Mouse (Mus musculus): ENCODE measurements around the gene Luc7l2. TPM values are rescaled to one million over a fixed set of nuclear protein-coding genes. Genes with fewer than 3 reads are reported as not detected.

Gene Luc7l2
- polyA plus RNA-seq, 1 experiment, result 12.5 TPM

GRCm38 (mm10) chr6:38623457-38623856 is 72.3 kb downstream of the Luc7l2 start:
- Histone ChIP-seq H3K36me3 (ENCODE audit: control insufficient read depth) (peaks cover 87% of the 10 kb centered on the region), H3K4me1 (ENCODE audit: control insufficient read depth) (peaks cover 28% of the 10 kb centered on the region), H3K4me3 (replicated peaks) (no peak overlapping the region), H3K9me3 (ENCODE audit: control insufficient read depth, low read length) (no peaks in the 10 kb centered on the region), H3K27me3 (ENCODE audit: control insufficient read depth) (no peaks in the 10 kb centered on the region)
- TF ChIP-seq TAL1 (IDR thresholded peaks at IDR 0.05; ENCODE audit: low read length) (no peak), GATA1 (IDR thresholded peaks at IDR 0.05; ENCODE audit: low read length) (0 out of 2 replicates have a peak, but pooled peaks have one; percentile 11)

GRCm38 (mm10) chr6:38624439-38624838 is 73.3 kb downstream of the Luc7l2 start:
- TF ChIP-seq GATA1 (IDR thresholded peaks at IDR 0.05; ENCODE audit: low read length) (no peak), TAL1 (IDR thresholded peaks at IDR 0.05; ENCODE audit: low read length) (no peak)
- H3K36me3 ChIP-seq (ENCODE audit: control insufficient read depth), result peaks cover 79% of the 10 kb centered on the region
- peaks cover 28% of the 10 kb centered on the region for H3K4me1 ChIP-seq (ENCODE audit: control insufficient read depth)
- H3K27me3 ChIP-seq (ENCODE audit: control insufficient read depth), result no peaks in the 10 kb centered on the region
- no peaks in the 10 kb centered on the region for H3K9me3 ChIP-seq (ENCODE audit: control insufficient read depth, low read length)
- no peak overlapping the region for H3K4me3 ChIP-seq (replicated peaks)

- no peak overlapping the region for H3K4me3 ChIP-seq (replicated peaks)
- no peak for TF ChIP-seq GATA1 (IDR thresholded peaks at IDR 0.05; ENCODE audit: low read length)
- H3K4me1 ChIP-seq (ENCODE audit: control insufficient read depth), result peaks cover 33% of the 10 kb centered on the region
- H3K9me3 ChIP-seq (ENCODE audit: control insufficient read depth, low read length), result no peaks in the 10 kb centered on the region
- H3K27me3 ChIP-seq (ENCODE audit: control insufficient read depth), result no peaks in the 10 kb centered on the region
- H3K36me3 ChIP-seq (ENCODE audit: control insufficient read depth), result peaks cover 69% of the 10 kb centered on the region
These were observed 75.0 kb downstream of the Luc7l2 start for GRCm38 (mm10) chr6:38626086-38626485.

DNA sequence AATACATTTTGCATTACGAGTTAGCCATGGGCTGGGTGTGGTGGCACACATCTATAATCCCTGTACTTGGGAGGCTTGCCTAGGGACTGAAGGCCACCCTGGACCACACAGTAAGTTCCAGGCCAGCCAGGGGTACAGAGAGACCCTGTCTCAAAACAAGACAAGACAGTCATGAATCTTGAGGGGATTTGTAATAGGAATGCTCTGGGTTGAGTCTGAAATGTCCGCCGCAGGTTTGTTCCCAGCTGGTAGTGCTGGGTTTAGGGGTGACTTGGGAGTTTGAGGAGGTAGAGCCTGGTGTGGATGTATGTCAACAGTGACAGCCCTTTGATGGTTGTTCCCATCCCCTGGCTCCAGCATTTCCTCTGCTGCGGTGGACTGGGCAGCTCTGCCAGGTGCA is 75.9 kb downstream of the Luc7l2 start:
- TF ChIP-seq TAL1 (IDR thresholded peaks at IDR 0.05; ENCODE audit: low read length) (no peak), GATA1 (IDR thresholded peaks at IDR 0.05; ENCODE audit: low read length) (no peak)
- H3K27me3 ChIP-seq (ENCODE audit: control insufficient read depth), result no peaks in the 10 kb centered on the region
- H3K4me1 ChIP-seq (ENCODE audit: control insufficient read depth), result peaks cover 28% of the 10 kb centered on the region
- H3K36me3 ChIP-seq (ENCODE audit: control insufficient read depth), result peaks cover 59% of the 10 kb centered on the region
- H3K4me3 ChIP-seq (replicated peaks), result no peak overlapping the region
- no peaks in the 10 kb centered on the region for H3K9me3 ChIP-seq (ENCODE audit: control insufficient read depth, low read length)

DNA sequence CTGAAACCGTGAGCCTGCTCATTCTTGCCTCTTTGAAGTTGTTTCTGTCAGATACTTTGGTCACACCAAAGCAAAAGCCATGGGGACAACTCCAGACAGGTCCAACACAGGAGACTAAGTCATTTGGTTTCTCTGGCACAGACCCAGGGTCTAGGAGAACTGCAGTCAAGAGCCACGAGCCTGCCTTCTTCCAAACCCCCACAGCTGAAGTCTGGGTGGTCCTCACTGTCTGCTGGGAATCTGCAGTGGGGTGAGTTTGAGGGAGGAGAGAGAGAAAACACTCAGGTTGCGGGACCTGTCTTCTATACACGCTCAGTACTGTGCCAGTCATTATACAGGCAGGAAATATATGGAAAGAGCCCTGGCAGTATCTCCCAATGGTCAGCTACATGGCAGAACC is 76.4 kb downstream of the Luc7l2 start:
- H3K4me3 ChIP-seq (replicated peaks), result no peak overlapping the region
- TF ChIP-seq TAL1 (IDR thresholded peaks at IDR 0.05; ENCODE audit: low read length), result no peak
- no peak for TF ChIP-seq GATA1 (IDR thresholded peaks at IDR 0.05; ENCODE audit: low read length)
- no peaks in the 10 kb centered on the region for H3K9me3 ChIP-seq (ENCODE audit: control insufficient read depth, low read length)
- H3K4me1 ChIP-seq (ENCODE audit: control insufficient read depth), result peaks cover 24% of the 10 kb centered on the region
- H3K27me3 ChIP-seq (ENCODE audit: control insufficient read depth), result no peaks in the 10 kb centered on the region
- peaks cover 57% of the 10 kb centered on the region for H3K36me3 ChIP-seq (ENCODE audit: control insufficient read depth)

DNA sequence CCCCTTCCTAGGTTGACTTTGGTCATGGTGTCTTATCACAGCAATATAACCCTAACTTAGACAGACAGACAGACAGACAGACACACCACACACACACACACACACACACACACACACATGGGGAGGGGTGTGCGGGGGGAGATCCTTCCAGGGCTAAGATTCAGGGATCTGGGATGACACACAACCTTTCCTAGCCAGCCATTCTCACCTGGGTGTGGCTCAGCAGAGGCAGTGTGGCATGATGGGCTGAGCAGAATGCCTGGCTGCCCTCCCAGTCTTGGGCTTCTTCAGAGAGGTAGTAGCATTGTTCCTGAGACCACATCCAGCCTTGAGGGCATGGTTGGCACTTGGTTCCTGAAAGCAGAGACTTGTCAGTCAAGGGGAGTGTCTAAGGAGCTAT is 78.4 kb downstream of the Luc7l2 start:
- Histone ChIP-seq H3K36me3 (ENCODE audit: control insufficient read depth) (peaks cover 41% of the 10 kb centered on the region), H3K9me3 (ENCODE audit: control insufficient read depth, low read length) (no peaks in the 10 kb centered on the region), H3K27me3 (ENCODE audit: control insufficient read depth) (peaks cover 13% of the 10 kb centered on the region), H3K4me3 (replicated peaks) (no peak overlapping the region), H3K4me1 (ENCODE audit: control insufficient read depth) (peaks cover 7% of the 10 kb centered on the region)
- TF ChIP-seq TAL1 (IDR thresholded peaks at IDR 0.05; ENCODE audit: low read length) (no peak), GATA1 (IDR thresholded peaks at IDR 0.05; ENCODE audit: low read length) (no peak)

GRCm38 (mm10) chr6:38632826-38633225 is 81.7 kb downstream of the Luc7l2 start:
- Histone ChIP-seq H3K9me3 (ENCODE audit: control insufficient read depth, low read length) (peaks cover 10% of the 10 kb centered on the region; the same call in 1 of the 2 replicates), H3K4me3 (replicated peaks) (no peak overlapping the region), H3K27me3 (ENCODE audit: control insufficient read depth) (peaks cover 46% of the 10 kb centered on the region), H3K36me3 (ENCODE audit: control insufficient read depth) (peaks cover 15% of the 10 kb centered on the region), H3K4me1 (ENCODE audit: control insufficient read depth) (peaks cover 22% of the 10 kb centered on the region)
- no peak for TF ChIP-seq GATA1 (IDR thresholded peaks at IDR 0.05; ENCODE audit: low read length)
- TF ChIP-seq TAL1 (IDR thresholded peaks at IDR 0.05; ENCODE audit: low read length), result no peak

GRCm38 (mm10) chr6:38634461-38634860 is 83.3 kb downstream of the Luc7l2 start:
- H3K4me3 ChIP-seq (replicated peaks), result no peak overlapping the region
- peaks cover 10% of the 10 kb centered on the region; the same call in 1 of the 2 replicates for H3K9me3 ChIP-seq (ENCODE audit: control insufficient read depth, low read length)
- H3K36me3 ChIP-seq (ENCODE audit: control insufficient read depth), result peaks cover 8% of the 10 kb centered on the region
- H3K4me1 ChIP-seq (ENCODE audit: control insufficient read depth), result peaks cover 22% of the 10 kb centered on the region
- no peak for TF ChIP-seq GATA1 (IDR thresholded peaks at IDR 0.05; ENCODE audit: low read length)
- no peak for TF ChIP-seq TAL1 (IDR thresholded peaks at IDR 0.05; ENCODE audit: low read length)
- H3K27me3 ChIP-seq (ENCODE audit: control insufficient read depth), result peaks cover 61% of the 10 kb centered on the region

DNA sequence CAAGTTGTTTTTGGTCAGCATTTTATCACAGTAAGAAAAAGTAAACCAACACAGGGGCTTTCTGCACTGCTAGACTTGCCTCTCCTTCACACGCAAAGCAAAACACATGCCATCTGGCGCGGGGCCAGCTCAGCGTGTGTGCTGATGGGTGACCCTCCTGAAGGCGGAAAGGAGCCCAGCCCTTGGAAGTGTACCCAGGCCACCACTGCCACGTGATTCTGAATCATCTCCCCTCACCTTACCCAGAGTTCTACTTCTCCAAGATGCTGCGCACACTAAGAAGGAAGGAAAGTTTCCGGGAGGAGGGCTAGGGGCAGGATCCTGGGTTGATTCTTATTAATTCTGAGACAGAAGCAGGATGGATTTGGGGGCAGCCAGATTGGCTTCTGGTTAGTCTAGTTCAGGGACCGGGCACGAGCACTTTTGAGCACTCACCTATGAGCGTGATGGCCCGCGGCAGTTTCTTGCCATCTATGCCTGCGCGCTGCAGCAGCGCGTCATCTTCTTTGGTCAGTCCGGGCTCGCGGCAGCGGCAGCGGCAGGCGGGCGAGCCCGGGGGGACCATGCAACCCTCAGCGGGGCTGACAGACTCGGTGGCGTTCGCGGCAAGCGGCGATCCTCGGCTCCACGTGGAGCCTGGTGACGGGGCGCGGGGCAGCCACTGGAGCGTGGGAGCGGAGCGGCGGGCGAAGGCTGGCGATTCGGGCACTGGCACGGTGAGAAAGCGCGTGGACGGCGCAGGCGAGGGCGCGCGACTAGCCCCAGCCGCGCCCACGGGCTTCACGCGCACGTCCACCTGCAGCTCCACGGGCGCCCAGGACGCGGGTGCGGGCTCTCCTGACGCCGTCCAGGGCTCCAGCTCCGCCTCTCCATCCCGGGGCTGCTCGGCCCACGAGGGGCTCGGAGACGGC is 85.1 kb downstream of the Luc7l2 start:
- Histone ChIP-seq H3K36me3 (ENCODE audit: control insufficient read depth) (0 out of 2 replicates have a peak, but pooled peaks cover 2% of the 10 kb centered on the region), H3K9me3 (ENCODE audit: control insufficient read depth, low read length) (peaks cover 10% of the 10 kb centered on the region; the same call in 1 of the 2 replicates), H3K27me3 (ENCODE audit: control insufficient read depth) (peaks cover 78% of the 10 kb centered on the region), H3K4me3 (replicated peaks) (peak overlapping the region; percentile 41), H3K4me1 (ENCODE audit: control insufficient read depth) (peaks cover 16% of the 10 kb centered on the region)
- TF ChIP-seq GATA1 (IDR thresholded peaks at IDR 0.05; ENCODE audit: low read length), result no peak

All from erythroblast, embryonic 14.5 days (primary cell).